ENCODE assay signal across 7 mouse cellular contexts in the genomic region with DNA sequence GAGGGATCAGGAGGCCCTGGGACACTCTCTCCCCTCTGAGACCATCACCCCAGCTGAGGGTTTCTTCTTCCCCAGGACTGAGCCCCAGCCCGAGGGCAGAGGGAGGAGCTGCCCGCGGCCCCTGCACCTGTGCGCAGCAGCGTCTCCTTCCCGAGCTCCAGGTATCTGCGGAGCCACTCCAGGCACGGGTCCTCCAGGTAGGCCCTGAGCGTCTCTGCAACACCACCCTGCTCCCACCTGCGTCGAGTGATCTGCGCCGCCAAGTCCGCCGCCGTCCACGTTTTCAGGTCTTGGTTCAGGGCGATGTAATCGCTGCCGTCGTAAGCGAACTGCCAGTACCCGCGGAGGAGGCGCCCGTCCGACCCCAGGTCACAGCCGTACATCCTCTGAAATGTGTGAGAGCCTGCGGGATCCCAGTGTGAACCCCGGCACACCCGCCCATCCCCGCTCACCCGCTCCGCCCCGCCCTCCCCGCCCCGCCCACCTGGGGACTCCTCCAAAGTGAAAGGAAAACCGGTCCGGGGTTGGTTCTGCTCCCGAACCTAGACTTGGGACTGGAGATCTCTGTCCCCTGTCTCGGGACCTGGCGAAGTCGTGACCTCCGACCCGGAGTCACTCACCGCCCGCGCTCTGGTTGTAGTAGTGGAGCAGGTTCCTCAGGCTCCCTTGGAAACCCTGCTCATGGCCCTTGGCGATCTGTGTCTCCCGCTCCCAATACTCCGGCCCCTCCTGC. TPM values are rescaled to one million over a fixed set of nuclear protein-coding genes. Genes with fewer than 3 reads are reported as not detected.
A peak's percentile ranks its signal among the peaks of the same experiment; 100 is the strongest.
DNase-seq lines count a peak whose midpoint lies in the region; ATAC-seq and TF ChIP-seq lines count a peak whose summit lies in the region.

No protein-coding gene starts in this region.

- no peak overlapping the region for H3K4me3 ChIP-seq in MEL (ENCODE audit: control insufficient read depth in 1 of 2, insufficient read depth in 1 of 2, low read depth in 2 of 2, low read length in 2 of 2)
- peak overlapping the region; percentile 55 for H3K4me3 ChIP-seq in heart, embryonic 16.5 days (ENCODE audit: low read length)
- peak overlapping the region; percentile 58 for H3K4me3 ChIP-seq in liver, embryonic 16.5 days (ENCODE audit: low read depth, low read length)
- peak overlapping the region; percentile 25 for H3K4me3 ChIP-seq in olfactory bulb, adult 2 months (ENCODE audit: insufficient read depth, low read depth, low read length)

- no peak; the same call in 1 of the 2 replicates for ATAC-seq in heart, embryonic 16.5 days (replicated peaks; ENCODE audit: extremely low read depth, insufficient read depth, low FRiP score)
- no peak for ATAC-seq in liver, embryonic 16.5 days (ENCODE audit: low read depth)

- no peaks in the 10 kb centered on the region for H3K79me2 ChIP-seq in MEL (ENCODE audit: control insufficient read depth, insufficient read depth, low read length, poor library complexity)

- no peak for TF ChIP-seq EP300 in MEL (IDR thresholded peaks at IDR 0.05; ENCODE audit: low read depth in 1 of 2, low read length in 2 of 2)

- no peaks in the 10 kb centered on the region for H3K4me1 ChIP-seq in MEL (ENCODE audit: control insufficient read depth in 1 of 2, insufficient read depth in 2 of 2, low read length in 2 of 2)
- H3K4me1 ChIP-seq in heart, embryonic 16.5 days (ENCODE audit: control insufficient read depth, insufficient read depth, low read length), result peaks cover 3% of the 10 kb centered on the region; the same call in 1 of the 2 replicates
- no peaks in the 10 kb centered on the region for H3K4me1 ChIP-seq in liver, embryonic 16.5 days (ENCODE audit: control insufficient read depth, low read depth, low read length)
- peaks cover 10% of the 10 kb centered on the region; the same call in 1 of the 2 replicates for H3K4me1 ChIP-seq in olfactory bulb, adult 2 months (ENCODE audit: control insufficient read depth, insufficient read depth, low read length)

- H3K27me3 ChIP-seq in MEL (ENCODE audit: control insufficient read depth in 1 of 2, insufficient read depth in 2 of 2, low read length in 2 of 2), result no peaks in the 10 kb centered on the region; a peak in 1 of 4 replicates
- peaks cover 55% of the 10 kb centered on the region for H3K27me3 ChIP-seq in heart, embryonic 16.5 days (ENCODE audit: control insufficient read depth, insufficient read depth, low read length)
- H3K27me3 ChIP-seq in liver, embryonic 16.5 days (ENCODE audit: control insufficient read depth, insufficient read depth, low read depth, low read length), result peaks cover 50% of the 10 kb centered on the region

- H3K27ac ChIP-seq in MEL (ENCODE audit: control insufficient read depth, low read depth, low read length), result no peak overlapping the region
- H3K27ac ChIP-seq in heart, embryonic 16.5 days (ENCODE audit: low read length), result no peak overlapping the region
- H3K27ac ChIP-seq in liver, embryonic 16.5 days (ENCODE audit: low read length), result no peak overlapping the region
- no peak overlapping the region for H3K27ac ChIP-seq in olfactory bulb, adult 2 months (ENCODE audit: insufficient read depth, low read depth, low read length)

- TF ChIP-seq CTCF in MEL (IDR thresholded peaks at IDR 0.05 in 2 of 3, conservative IDR thresholded peaks at IDR 0.05 in 1 of 3; ENCODE audit: control insufficient read depth in 1 of 3, insufficient read depth in 1 of 3, low read depth in 2 of 3, low read length in 3 of 3, poor library complexity in 1 of 3, severe bottlenecking in 1 of 3), result no peak
- TF ChIP-seq CTCF in olfactory bulb, adult 2 months (IDR thresholded peaks at IDR 0.05; ENCODE audit: insufficient read depth, low read depth, low read length), result no peak

- 2% methylated on average over 49 of the region's 51 CpGs for WGBS in heart, embryonic 16.5 days
- WGBS in liver, embryonic 16.5 days (ENCODE audit: insufficient replicate concordance), result 2% methylated on average over 51 of the region's 51 CpGs
- 2% methylated on average over 51 of the region's 51 CpGs for WGBS in olfactory bulb, adult 2 months

- no peak for TF ChIP-seq RAD21 in MEL (IDR thresholded peaks at IDR 0.05; ENCODE audit: low read depth, low read length)

- peak; percentile 24 to 42 for DNase-seq in B cell, adult 2 months
- DNase-seq in MEL (ENCODE audit: low read depth, low spot score), result peak; percentile 49
- no peak for DNase-seq in frontal cortex, postnatal 10 days (ENCODE audit: low spot score in 2 of 2)
- DNase-seq in ovary, postnatal 14 days (ENCODE audit: low spot score), result no peak

- H3K9ac ChIP-seq in MEL (ENCODE audit: control insufficient read depth, low read depth, low read length, poor library complexity, severe bottlenecking), result no peak overlapping the region
- no peak overlapping the region for H3K9ac ChIP-seq in heart, embryonic 16.5 days (ENCODE audit: low read length)
- no peak overlapping the region for H3K9ac ChIP-seq in liver, embryonic 16.5 days (ENCODE audit: low read depth, low read length)

- H3K4me2 ChIP-seq in heart, embryonic 16.5 days (ENCODE audit: low read depth, low read length), result peak overlapping the region; percentile 63
- peak overlapping the region; percentile 51 for H3K4me2 ChIP-seq in liver, embryonic 16.5 days (ENCODE audit: low read depth, low read length)

- TF ChIP-seq POLR2A in MEL (IDR thresholded peaks at IDR 0.05; ENCODE audit: control insufficient read depth in 1 of 2, insufficient read depth in 1 of 2, low read depth in 1 of 2, low read length in 2 of 2, poor library complexity in 1 of 2), result no peak
- TF ChIP-seq POLR2A in olfactory bulb, adult 2 months (IDR thresholded peaks at IDR 0.05; ENCODE audit: insufficient read depth, low read depth, low read length), result no peak

- no peaks in the 10 kb centered on the region for H3K36me3 ChIP-seq in MEL (ENCODE audit: control insufficient read depth in 1 of 2, insufficient read depth in 2 of 2, low read length in 2 of 2)
- no peaks in the 10 kb centered on the region for H3K36me3 ChIP-seq in heart, embryonic 16.5 days (ENCODE audit: control insufficient read depth, insufficient read depth)
- H3K36me3 ChIP-seq in liver, embryonic 16.5 days (ENCODE audit: control insufficient read depth, insufficient read depth), result no peaks in the 10 kb centered on the region

- H3K9me3 ChIP-seq in MEL (replicated peaks; ENCODE audit: insufficient read depth, low read length), result no peaks in the 10 kb centered on the region
- H3K9me3 ChIP-seq in heart, embryonic 16.5 days (replicated peaks; ENCODE audit: control insufficient read depth, low read length), result no peaks in the 10 kb centered on the region
- H3K9me3 ChIP-seq in liver, embryonic 16.5 days (replicated peaks; ENCODE audit: control insufficient read depth, low read length), result no peaks in the 10 kb centered on the region

TF ChIP-seq in MEL, 35 proteins besides CTCF, POLR2A, EP300 and RAD21 (continues in another document):
- TF ChIP-seq MAZ (IDR thresholded peaks at IDR 0.05; ENCODE audit: low read depth, low read length) (no peak), MYB (IDR thresholded peaks at IDR 0.05; ENCODE audit: low read depth, low read length) (no peak), SMC3 (IDR thresholded peaks at IDR 0.05; ENCODE audit: low read depth, low read length) (no peak), CHD2 (IDR thresholded peaks at IDR 0.05; ENCODE audit: low read length) (no peak), MEF2A (IDR thresholded peaks at IDR 0.05; ENCODE audit: extremely low read depth, insufficient replicate concordance, low read depth, low read length, poor library complexity, severe bottlenecking) (no peak), MXI1 (IDR thresholded peaks at IDR 0.05; ENCODE audit: low read depth, low read length) (no peak), ZC3H11A (IDR thresholded peaks at IDR 0.05; ENCODE audit: low read depth, low read length) (no peak), GATA1 (IDR thresholded peaks at IDR 0.05; ENCODE audit: low read depth, low read length) (no peak), CHD1 (IDR thresholded peaks at IDR 0.05; ENCODE audit: low read depth, low read length) (no peak), TAL1 (IDR thresholded peaks at IDR 0.05; ENCODE audit: low read length) (no peak), E2F4 (IDR thresholded peaks at IDR 0.05; ENCODE audit: borderline replicate concordance, low read depth, low read length) (no peak)

RNA-seq across cellular contexts. Expression of gene Gm8909, which starts 0.9 kb away (rescaled TPM):
- total RNA-seq in MEL (2012; rRNA removed), result not detected in 2 replicates
- polyA plus RNA-seq in MEL (2012; ENCODE audit: insufficient read depth in 1 of 2, insufficient read length in 2 of 2, low read depth in 1 of 2, low replicate concordance in 2 of 2, missing spikeins in 1 of 2), result 1 to 10 TPM in 1 of 2 experiments, not detected in 1; 3.0 TPM
- 1.8 and 1.9 TPM in 2 replicates for polyA plus RNA-seq in heart, embryonic 16.5 days (2015; fragmentation: Nextera tagmentation; extraction: Ambion mirVana)
- not detected in 2 replicates for polyA plus RNA-seq in liver, embryonic 16.5 days (2015; fragmentation: Nextera tagmentation; extraction: Ambion mirVana)
- not detected in 2 replicates for polyA plus RNA-seq in olfactory bulb, adult 2 months (2012; ENCODE audit: insufficient read depth, insufficient read length, low replicate concordance, missing spikeins)

RNA-seq across cellular contexts. Expression of gene H2-T3, which starts 22.6 kb away (rescaled TPM):
- total RNA-seq in MEL (2012; rRNA removed), result not detected in 2 replicates
- not detected for polyA plus RNA-seq in MEL (2012; ENCODE audit: insufficient read depth in 1 of 2, insufficient read length in 2 of 2, low read depth in 1 of 2, low replicate concordance in 2 of 2, missing spikeins in 1 of 2)
- 0.21 and 0.97 TPM in 2 replicates for polyA plus RNA-seq in heart, embryonic 16.5 days (2015; fragmentation: Nextera tagmentation; extraction: Ambion mirVana)
- 0.19 TPM in 1 of 2 replicates, not detected in the other for polyA plus RNA-seq in liver, embryonic 16.5 days (2015; fragmentation: Nextera tagmentation; extraction: Ambion mirVana)
- not detected in 2 replicates for polyA plus RNA-seq in olfactory bulb, adult 2 months (2012; ENCODE audit: insufficient read depth, insufficient read length, low replicate concordance, missing spikeins)

RNA-seq across cellular contexts. Expression of gene Gm7030, which starts 38.2 kb away (rescaled TPM):
- not detected in 2 replicates for total RNA-seq in MEL (2012; rRNA removed)
- not detected for polyA plus RNA-seq in MEL (2012; ENCODE audit: insufficient read depth in 1 of 2, insufficient read length in 2 of 2, low read depth in 1 of 2, low replicate concordance in 2 of 2, missing spikeins in 1 of 2)
- 0.22 and 0.39 TPM in 2 replicates for polyA plus RNA-seq in heart, embryonic 16.5 days (2015; fragmentation: Nextera tagmentation; extraction: Ambion mirVana)
- not detected in 2 replicates for polyA plus RNA-seq in liver, embryonic 16.5 days (2015; fragmentation: Nextera tagmentation; extraction: Ambion mirVana)
- not detected in 2 replicates for polyA plus RNA-seq in olfactory bulb, adult 2 months (2012; ENCODE audit: insufficient read depth, insufficient read length, low replicate concordance, missing spikeins)

RNA-seq across cellular contexts. Expression of gene Gm19684, which starts 46.0 kb away (rescaled TPM):
- total RNA-seq in MEL (2012; rRNA removed), result not detected in 2 replicates
- not detected for polyA plus RNA-seq in MEL (2012; ENCODE audit: insufficient read depth in 1 of 2, insufficient read length in 2 of 2, low read depth in 1 of 2, low replicate concordance in 2 of 2, missing spikeins in 1 of 2)
- 0.21 TPM in 1 of 2 replicates, not detected in the other for polyA plus RNA-seq in heart, embryonic 16.5 days (2015; fragmentation: Nextera tagmentation; extraction: Ambion mirVana)
- not detected in 2 replicates for polyA plus RNA-seq in liver, embryonic 16.5 days (2015; fragmentation: Nextera tagmentation; extraction: Ambion mirVana)
- polyA plus RNA-seq in olfactory bulb, adult 2 months (2012; ENCODE audit: insufficient read depth, insufficient read length, low replicate concordance, missing spikeins), result not detected in 2 replicates

Comparison
In these comparisons a context has a peak if more than half of its experiments do, and no peak if none do; other contexts are left out.
1. DNase-seq: peak in B cell, adult 2 months (2 of 2) and MEL (single experiment); none in frontal cortex, postnatal 10 days (0 of 2) and ovary, postnatal 14 days (single experiment).
2. H3K4me3 ChIP-seq: peak in heart, embryonic 16.5 days (single experiment), liver, embryonic 16.5 days (single experiment) and olfactory bulb, adult 2 months (single experiment); none in MEL (0 of 2).